Mouse (Mus musculus) spleen, adult 12 weeks (tissue): ENCODE results near the gene Trpc3.
"Not testable (repeated sequence)": the region's sequence is repeated elsewhere in the genome, so short reads cannot be mapped to it uniquely, and the experiment has no call there.

ENCODE experiments used
- DNase-seq: peaks from one replicate; pipeline ENCODE4 v3.0.0; 2022; ENCODE audit warnings: low spot score

Trpc3 gene

GRCm38 (mm10) chr3:36599773-36600172 lies 90.2 kb downstream of the Trpc3 start:
- DNase-seq, result not testable (repeated sequence)

- no peak for DNase-seq
Measured at GRCm38 (mm10) chr3:36598811-36599210, 91.2 kb downstream of the Trpc3 start.

GRCm38 (mm10) chr3:36571827-36572378 lies 118.1 kb downstream of the Trpc3 start, which contains the start of gene Ccna2:
Gene Ccna2 (minus strand): TSS chr3:36572150.
- peak; percentile 96 for DNase-seq

- peak; percentile 16 for DNase-seq
Measured at GRCm38 (mm10) chr3:36571361-36571826, 118.6 kb downstream of the Trpc3 start.
